In genomic region chr15:7207292-7207691, GRCm38 (mm10) we compare ENCODE assay signal across 23 mouse cellular contexts.
DNase-seq lines count a peak whose midpoint lies in the region; ATAC-seq and TF ChIP-seq lines count a peak whose summit lies in the region.
"Had no signal": no experiment of that assay in that cellular context is flagged by ENCODE, and none has a peak within 500 bp of the region (broad histone marks: within the 10 kb centered on the region; RNA-seq: fewer than 3 reads in every experiment).

No protein-coding gene starts in this region.

- H3K9ac ChIP-seq in intestine, embryonic 15.5 days: no peak overlapping the region
- no peak overlapping the region for H3K9ac ChIP-seq in stomach, embryonic 15.5 days
- H3K9ac ChIP-seq: forebrain, postnatal 0 days; heart, embryonic 12.5 days; heart, embryonic 15.5 days; hindbrain, embryonic 13.5 days had no signal

- peak; percentile 51; the same call in 1 of the 2 replicates for ATAC-seq in intestine, embryonic 15.5 days
- peak; percentile 40; the same call in 1 of the 2 replicates for ATAC-seq in stomach, embryonic 15.5 days (ENCODE audit: insufficient read depth, low FRiP score, low read depth)
- ATAC-seq in inflammation-experienced regulatory T-cells, adult 6 months: no peak
- ATAC-seq: activated CD4-positive, CD25-positive, alpha-beta regulatory T cell, adult 4 months; forebrain, embryonic 14.5 days; forebrain, postnatal 0 days; hindbrain, embryonic 16.5 days had no signal

- H3K4me3 ChIP-seq in gastrocnemius, adult 2 months: no peak overlapping the region
- no peak overlapping the region for H3K4me3 ChIP-seq in intestine, embryonic 15.5 days (replicated peaks)
- no peak overlapping the region for H3K4me3 ChIP-seq in stomach, embryonic 15.5 days (replicated peaks)
- H3K4me3 ChIP-seq: heart, embryonic 12.5 days; heart, embryonic 15.5 days; hindbrain, embryonic 10.5 days; hindbrain, embryonic 13.5 days had no signal

- no peak for TF ChIP-seq CTCF in gastrocnemius, adult 2 months (IDR thresholded peaks at IDR 0.05)

- no peaks in the 10 kb centered on the region for H3K9me3 ChIP-seq in intestine, embryonic 15.5 days
- no peaks in the 10 kb centered on the region for H3K9me3 ChIP-seq in stomach, embryonic 15.5 days
- H3K9me3 ChIP-seq: heart, embryonic 12.5 days; heart, embryonic 15.5 days; hindbrain, embryonic 10.5 days; hindbrain, embryonic 13.5 days had no signal

- intact Hi-C loops in gastrocnemius, adult 2 months (cut with DNase I): loop anchor here (5.0 kb wide), 2 partner anchors 35 to 70 kb away; no protein-coding TSS in a partner anchor

- H3K36me3 ChIP-seq in intestine, embryonic 15.5 days: no peaks in the 10 kb centered on the region
- no peaks in the 10 kb centered on the region for H3K36me3 ChIP-seq in stomach, embryonic 15.5 days
- H3K36me3 ChIP-seq: heart, embryonic 12.5 days; hindbrain, embryonic 10.5 days; hindbrain, embryonic 13.5 days had no signal

- H3K27me3 ChIP-seq in intestine, embryonic 15.5 days (replicated peaks): no peaks in the 10 kb centered on the region
- H3K27me3 ChIP-seq in stomach, embryonic 15.5 days (replicated peaks): no peaks in the 10 kb centered on the region
- H3K27me3 ChIP-seq: heart, embryonic 12.5 days; heart, embryonic 15.5 days; hindbrain, embryonic 13.5 days had no signal

- 66% methylated on average over 7 of the region's 7 CpGs for WGBS in intestine, embryonic 15.5 days
- WGBS in stomach, embryonic 15.5 days: 78% methylated on average over 7 of the region's 7 CpGs

- peaks cover 14% of the 10 kb centered on the region for H3K4me1 ChIP-seq in intestine, embryonic 15.5 days (replicated peaks)
- peaks cover 19% of the 10 kb centered on the region for H3K4me1 ChIP-seq in stomach, embryonic 15.5 days

- H3K27ac ChIP-seq in gastrocnemius, adult 2 months: peak overlapping the region; percentile 17
- H3K27ac ChIP-seq in intestine, embryonic 15.5 days: no peak overlapping the region
- no peak overlapping the region for H3K27ac ChIP-seq in stomach, embryonic 15.5 days
- H3K27ac ChIP-seq: hindbrain, embryonic 10.5 days; hindbrain, embryonic 13.5 days had no signal

- no peak overlapping the region for H3K4me2 ChIP-seq in intestine, embryonic 15.5 days (replicated peaks)
- H3K4me2 ChIP-seq in stomach, embryonic 15.5 days: no peak overlapping the region
- H3K4me2 ChIP-seq: heart, embryonic 12.5 days; heart, embryonic 15.5 days; hindbrain, embryonic 13.5 days had no signal

- DNase-seq in gastrocnemius, adult 2 months: no peak
- DNase-seq in gastrocnemius, adult 8-10 months (ENCODE audit: low spot score in 2 of 2): no peak
- DNase-seq in adrenal gland, adult 8-10 months: no peak
- DNase-seq: adrenal gland, postnatal 10 days; adrenal gland, postnatal 36 days; cerebellum, adult 18-20 months; cerebellum, adult 9-10 months; cerebellum, postnatal 14 days; forebrain, postnatal 0 days; gastrocnemius, postnatal 10 days; gastrocnemius, postnatal 36 days; heart, postnatal 10 days; heart, postnatal 36 days had no signal
